Mouse (Mus musculus): ENCODE measurements around the gene Flvcr1. TPM values are rescaled to one million over a fixed set of nuclear protein-coding genes. Genes with fewer than 3 reads are reported as not detected.
A peak's percentile ranks its signal among the peaks of the same experiment; 100 is the strongest.

The Flvcr1 gene
- polyA plus RNA-seq, 1 experiment from 2014 or later: 2.9 TPM

DNA sequence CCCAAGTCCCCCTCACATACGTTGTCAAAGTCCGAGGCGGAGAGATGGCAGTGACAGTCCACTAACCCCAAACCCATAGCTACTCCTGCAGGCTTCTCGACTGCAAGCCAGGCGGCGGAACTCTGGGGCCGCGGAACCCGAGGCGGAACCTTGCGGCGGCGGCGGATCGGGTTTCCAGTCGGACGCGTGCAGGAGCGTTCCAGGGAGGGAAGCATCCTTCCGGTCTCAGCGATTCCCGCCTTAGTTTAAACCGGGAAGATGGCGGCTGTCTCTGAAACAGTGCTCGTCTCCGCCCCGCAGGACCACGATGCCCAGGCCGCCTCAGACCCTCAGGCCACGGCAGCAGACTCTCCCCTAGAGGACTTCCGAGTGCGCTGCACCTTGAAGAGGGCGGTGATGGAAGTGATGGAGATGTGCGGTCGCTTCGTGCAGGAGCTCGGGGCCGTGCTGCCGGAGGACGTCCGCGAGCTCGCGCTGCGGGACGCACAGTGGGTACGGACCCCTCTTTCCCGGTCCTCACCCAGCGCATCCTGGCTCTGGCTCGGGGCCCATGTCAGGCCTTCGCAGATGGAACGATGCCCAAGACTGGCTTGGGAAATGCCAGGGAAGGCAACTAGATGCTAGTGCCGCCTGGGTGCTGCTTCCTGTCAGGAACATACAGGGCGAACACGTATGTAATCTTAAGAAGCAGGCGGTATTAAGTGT, 37.0 kb upstream of the Flvcr1 start, which contains the start of the genes Tatdn3 and Nsl1:
Gene Tatdn3 (minus strand): TSS at position 152 of the 705 bp plus-strand sequence.
Gene Nsl1 (plus strand): TSS at position 232 of the 705 bp plus-strand sequence.
- Histone ChIP-seq H3K36me3 (ENCODE audit: control insufficient read depth, insufficient read depth, low read length) (no peaks in the 10 kb centered on the region), H3K4me3 (ENCODE audit: low read depth, low read length) (peak within 1 kb of the TSS; percentile 68), H3K27me3 (ENCODE audit: control insufficient read depth, insufficient read depth, low read length) (no peaks in the 10 kb centered on the region), H3K4me2 (replicated peaks; ENCODE audit: low read depth) (peak within 1 kb of the TSS; percentile 91), H3K4me1 (replicated peaks; ENCODE audit: control insufficient read depth, insufficient read depth) (peaks cover 3% of the 10 kb centered on the region; the same call in 1 of the 2 replicates), H3K27ac (replicated peaks) (peak within 1 kb of the TSS; percentile 46; the same call in 1 of the 2 replicates), H3K9ac (ENCODE audit: low read length) (peak within 1 kb of the TSS; percentile 83), H3K9me3 (ENCODE audit: control insufficient read depth, low read length) (no peaks in the 10 kb centered on the region)
- ATAC-seq (ENCODE audit: low FRiP score, low TSS enrichment) (peak; percentile 93), DNase-seq (ENCODE audit: low spot score) (peak; percentile 90)
- under 1% methylated on average over 56 of the region's 56 CpGs for WGBS
- TF ChIP-seq CTCF (IDR thresholded peaks at IDR 0.05; ENCODE audit: low read depth) (peak; percentile 63), EP300 (optimal IDR thresholded peaks at IDR 0.05) (no peak)

GRCm38 (mm10) chr1:191062241-191062780, 36.4 kb upstream of the Flvcr1 start:
- 4% methylated on average over 15 of the region's 15 CpGs for WGBS
- H3K4me3 ChIP-seq (ENCODE audit: low read depth, low read length): peak overlapping the region; percentile 68
- no peak for TF ChIP-seq EP300 (optimal IDR thresholded peaks at IDR 0.05)
- no peak for TF ChIP-seq CTCF (IDR thresholded peaks at IDR 0.05; ENCODE audit: low read depth)
- H3K9me3 ChIP-seq (ENCODE audit: control insufficient read depth, low read length): no peaks in the 10 kb centered on the region
- H3K27me3 ChIP-seq (ENCODE audit: control insufficient read depth, insufficient read depth, low read length): no peaks in the 10 kb centered on the region
- DNase-seq (ENCODE audit: low spot score) (no peak), ATAC-seq (ENCODE audit: low FRiP score, low TSS enrichment) (peak; percentile 11; the same call in 1 of the 2 replicates)
- peak overlapping the region; percentile 91 for H3K4me2 ChIP-seq (replicated peaks; ENCODE audit: low read depth)
- peak overlapping the region; percentile 83 for H3K9ac ChIP-seq (ENCODE audit: low read length)
- no peaks in the 10 kb centered on the region for H3K36me3 ChIP-seq (ENCODE audit: control insufficient read depth, insufficient read depth, low read length)
- peak overlapping the region; percentile 46; the same call in 1 of the 2 replicates for H3K27ac ChIP-seq (replicated peaks)
- peaks cover 3% of the 10 kb centered on the region; the same call in 1 of the 2 replicates for H3K4me1 ChIP-seq (replicated peaks; ENCODE audit: control insufficient read depth, insufficient read depth)

DNA sequence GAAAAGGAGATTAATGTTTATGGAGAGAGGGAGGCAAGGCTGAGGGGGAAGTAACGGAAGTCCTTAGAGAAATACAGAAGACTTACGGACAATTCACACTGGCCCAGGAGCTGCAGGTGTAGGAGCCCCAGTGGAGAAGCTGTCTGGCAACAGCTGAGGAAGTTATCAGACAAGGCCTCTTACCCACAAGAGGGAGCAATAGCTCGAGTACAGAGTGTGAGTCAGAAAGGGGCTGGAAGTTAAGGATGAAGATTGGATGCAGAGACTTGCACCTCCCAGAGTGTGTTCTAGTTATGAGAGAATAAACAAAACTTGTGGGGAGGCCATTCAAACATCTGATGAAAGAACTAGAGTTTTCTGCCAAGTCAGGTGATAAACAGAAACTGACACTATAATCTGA, 31.5 kb upstream of the Flvcr1 start:
- no peaks in the 10 kb centered on the region for H3K27me3 ChIP-seq (ENCODE audit: control insufficient read depth, insufficient read depth, low read length)
- no peaks in the 10 kb centered on the region for H3K9me3 ChIP-seq (ENCODE audit: control insufficient read depth, low read length)
- peak; percentile 54 for TF ChIP-seq CTCF (IDR thresholded peaks at IDR 0.05; ENCODE audit: low read depth)
- no peak for TF ChIP-seq EP300 (optimal IDR thresholded peaks at IDR 0.05)
- H3K36me3 ChIP-seq (ENCODE audit: control insufficient read depth, insufficient read depth, low read length): no peaks in the 10 kb centered on the region
- DNase-seq (ENCODE audit: low spot score): no peak
- no peak overlapping the region for H3K9ac ChIP-seq (ENCODE audit: low read length)
- no peak overlapping the region for H3K4me3 ChIP-seq (ENCODE audit: low read depth, low read length)
- H3K27ac ChIP-seq (replicated peaks): no peak overlapping the region
- no peaks in the 10 kb centered on the region for H3K4me1 ChIP-seq (replicated peaks; ENCODE audit: control insufficient read depth, insufficient read depth)
- 59% methylated on average over 3 of the region's 3 CpGs for WGBS
- H3K4me2 ChIP-seq (replicated peaks; ENCODE audit: low read depth): no peak overlapping the region
- no peak for ATAC-seq (ENCODE audit: low FRiP score, low TSS enrichment)

DNA sequence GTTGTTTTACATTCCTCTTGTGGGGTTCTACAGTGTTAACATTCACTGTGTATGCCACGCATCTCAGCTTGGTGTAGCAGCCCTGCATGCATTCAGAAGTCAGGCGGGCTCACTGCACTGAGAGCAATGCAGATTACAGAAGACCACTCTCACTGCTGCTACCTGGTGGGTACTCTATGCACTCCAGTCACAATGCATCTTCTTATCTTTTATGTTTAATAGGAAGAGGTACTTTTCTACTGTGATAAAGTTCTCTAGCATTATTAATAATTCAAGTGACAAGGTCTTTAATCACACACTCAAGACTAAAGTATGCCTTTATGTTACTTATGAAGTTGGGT, 29.5 kb upstream of the Flvcr1 start:
- H3K4me2 ChIP-seq (replicated peaks; ENCODE audit: low read depth): no peak overlapping the region
- no peaks in the 10 kb centered on the region for H3K27me3 ChIP-seq (ENCODE audit: control insufficient read depth, insufficient read depth, low read length)
- no peaks in the 10 kb centered on the region for H3K4me1 ChIP-seq (replicated peaks; ENCODE audit: control insufficient read depth, insufficient read depth)
- H3K36me3 ChIP-seq (ENCODE audit: control insufficient read depth, insufficient read depth, low read length): no peaks in the 10 kb centered on the region
- no peak for ATAC-seq (ENCODE audit: low FRiP score, low TSS enrichment)
- no peak overlapping the region for H3K9ac ChIP-seq (ENCODE audit: low read length)
- DNase-seq (ENCODE audit: low spot score): no peak
- H3K4me3 ChIP-seq (ENCODE audit: low read depth, low read length): no peak overlapping the region
- no peaks in the 10 kb centered on the region for H3K9me3 ChIP-seq (ENCODE audit: control insufficient read depth, low read length)
- TF ChIP-seq CTCF (IDR thresholded peaks at IDR 0.05; ENCODE audit: low read depth): peak; percentile 47
- no peak for TF ChIP-seq EP300 (optimal IDR thresholded peaks at IDR 0.05)
- no peak overlapping the region for H3K27ac ChIP-seq (replicated peaks)
- 69% methylated on average over 2 of the region's 2 CpGs for WGBS

DNA sequence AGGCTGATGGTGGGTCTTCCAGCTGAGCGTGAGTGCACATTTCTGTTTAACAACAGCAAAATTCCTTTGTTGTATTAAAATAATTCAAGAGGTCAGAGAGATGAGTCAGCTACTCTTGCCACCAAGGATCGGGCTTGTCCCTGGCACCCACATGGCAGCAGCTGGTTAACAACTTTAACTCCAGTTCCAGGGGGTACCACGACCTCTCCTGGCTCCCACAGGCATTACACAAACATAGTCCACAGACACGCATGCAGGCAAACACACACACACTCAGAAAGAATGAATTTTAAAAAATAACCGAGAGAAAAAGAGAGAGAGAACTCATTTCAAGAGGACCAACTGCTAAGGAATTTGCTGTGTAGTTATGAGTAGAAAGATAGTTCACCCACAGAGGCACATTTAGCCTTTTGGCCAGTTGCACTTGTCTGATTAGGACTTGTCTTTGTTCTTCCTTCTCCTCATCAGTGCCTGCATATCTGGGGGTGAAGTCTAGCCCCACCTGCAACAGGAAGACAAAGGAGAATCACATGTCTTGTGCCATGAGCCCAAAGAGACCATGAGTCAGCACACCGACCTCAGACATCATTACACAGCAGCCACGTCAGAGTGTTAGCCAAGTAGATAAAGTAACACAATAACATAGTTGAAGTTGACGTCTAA, 29.0 kb upstream of the Flvcr1 start:
- Histone ChIP-seq H3K9me3 (ENCODE audit: control insufficient read depth, low read length) (no peaks in the 10 kb centered on the region), H3K9ac (ENCODE audit: low read length) (no peak overlapping the region), H3K27me3 (ENCODE audit: control insufficient read depth, insufficient read depth, low read length) (no peaks in the 10 kb centered on the region), H3K36me3 (ENCODE audit: control insufficient read depth, insufficient read depth, low read length) (no peaks in the 10 kb centered on the region), H3K4me1 (replicated peaks; ENCODE audit: control insufficient read depth, insufficient read depth) (no peaks in the 10 kb centered on the region), H3K4me2 (replicated peaks; ENCODE audit: low read depth) (no peak overlapping the region), H3K4me3 (ENCODE audit: low read depth, low read length) (no peak overlapping the region), H3K27ac (replicated peaks) (no peak overlapping the region)
- WGBS: 63% methylated on average over 8 of the region's 8 CpGs
- ATAC-seq (ENCODE audit: low FRiP score, low TSS enrichment) (no peak), DNase-seq (ENCODE audit: low spot score) (no peak)
- no peak for TF ChIP-seq EP300 (optimal IDR thresholded peaks at IDR 0.05)
- peak; percentile 45 for TF ChIP-seq CTCF (IDR thresholded peaks at IDR 0.05; ENCODE audit: low read depth)

Data from stomach, postnatal 0 days (tissue).